Mouse (Mus musculus) bone marrow macrophage, adult 2 months (primary cell): Measurements from ENCODE around the gene Tnpo2. TPM values are rescaled to one million over a fixed set of nuclear protein-coding genes. Genes with fewer than 3 reads are reported as not detected.

ENCODE experiments used
- H3K27ac ChIP-seq: 2 replicates; pipeline ENCODE4 v1.5.1; 2012; ENCODE audit warnings: low read depth, low read length; ENCODE audit not compliant: insufficient read depth
- H3K4me1 ChIP-seq: 2 replicates; pipeline ENCODE4 v1.6.1; 2012; ENCODE audit warnings: low read length; ENCODE audit not compliant: control insufficient read depth, insufficient read depth
- H3K4me3 ChIP-seq: 2 replicates; pipeline ENCODE4 v1.5.1; 2012; ENCODE audit warnings: mild to moderate bottlenecking, low read length, moderate library complexity; ENCODE audit not compliant: insufficient read depth
- CTCF ChIP-seq: IDR thresholded peaks from 2 replicates; pipeline ENCODE4 v1.5.1; 2012; ENCODE audit warnings: low read depth, mild to moderate bottlenecking, low read length, moderate library complexity
- POLR2A ChIP-seq: IDR thresholded peaks from 2 replicates; pipeline ENCODE4 v1.6.1; 2012; ENCODE audit warnings: mild to moderate bottlenecking, low read depth, low read length, borderline replicate concordance
- polyA plus RNA-seq: library from polyadenylated mRNA; stranded (reverse); fragments of >200 nt; gene quantifications from 2 replicates; pipeline ENCODE4 v1.2.4, GENCODE M21; 2012; ENCODE audit not compliant: missing spikeins, insufficient read depth, insufficient read length

Tnpo2 gene
- polyA plus RNA-seq, 1 experiment = 44.4 TPM

- peaks cover 12% of the 10 kb centered on the region for H3K4me1 ChIP-seq
- H3K4me3 ChIP-seq = peak overlapping the region; percentile 90
- TF ChIP-seq CTCF (no peak), POLR2A (no peak)
- peak overlapping the region; percentile 89 for H3K27ac ChIP-seq
Measured at GRCm38 (mm10) chr8:85071041-85071440, 34.3 kb downstream of the Tnpo2 start.

- H3K4me3 ChIP-seq = peak within 1 kb of the TSS; percentile 90
- TF ChIP-seq POLR2A (no peak), CTCF (no peak)
- peak within 1 kb of the TSS; percentile 89 for H3K27ac ChIP-seq
- H3K4me1 ChIP-seq = peaks cover 12% of the 10 kb centered on the region
Measured at GRCm38 (mm10) chr8:85071514-85072281, 35.0 kb downstream of the Tnpo2 start, which contains the start of gene Dhps. Gene Dhps (plus strand): TSS chr8:85071757.

GRCm38 (mm10) chr8:85072364-85072929, 35.7 kb downstream of the Tnpo2 start:
- TF ChIP-seq CTCF (no peak), POLR2A (no peak; the same call in 1 of the 2 replicates)
- Histone ChIP-seq H3K27ac (peak overlapping the region; percentile 35), H3K4me1 (peaks cover 12% of the 10 kb centered on the region), H3K4me3 (peak overlapping the region; percentile 90)

GRCm38 (mm10) chr8:85073041-85073612, 36.4 kb downstream of the Tnpo2 start:
- Histone ChIP-seq H3K27ac (no peak overlapping the region), H3K4me3 (no peak overlapping the region), H3K4me1 (peaks cover 12% of the 10 kb centered on the region)
- no peak for TF ChIP-seq POLR2A

GRCm38 (mm10) chr8:85074167-85074566, 37.5 kb downstream of the Tnpo2 start:
- TF ChIP-seq POLR2A (no peak), CTCF (no peak)
- H3K4me1 ChIP-seq = peaks cover 14% of the 10 kb centered on the region
- no peak overlapping the region for H3K27ac ChIP-seq
- H3K4me3 ChIP-seq = no peak overlapping the region

- TF ChIP-seq CTCF (no peak), POLR2A (no peak)
- Histone ChIP-seq H3K27ac (no peak overlapping the region), H3K4me3 (no peak overlapping the region), H3K4me1 (peaks cover 14% of the 10 kb centered on the region)
Measured at GRCm38 (mm10) chr8:85074617-85075016, 37.9 kb downstream of the Tnpo2 start.

GRCm38 (mm10) chr8:85076001-85076400, 39.3 kb downstream of the Tnpo2 start:
- peaks cover 8% of the 10 kb centered on the region for H3K4me1 ChIP-seq
- H3K27ac ChIP-seq = no peak overlapping the region
- no peak overlapping the region for H3K4me3 ChIP-seq
- TF ChIP-seq POLR2A = no peak
- no peak for TF ChIP-seq CTCF

GRCm38 (mm10) chr8:85076993-85077392, 40.3 kb downstream of the Tnpo2 start:
- H3K4me1 ChIP-seq = peaks cover 11% of the 10 kb centered on the region

GRCm38 (mm10) chr8:85080214-85080531, 43.5 kb downstream of the Tnpo2 start:
- TF ChIP-seq CTCF = no peak
- Histone ChIP-seq H3K4me3 (peak overlapping the region; percentile 86), H3K27ac (peak overlapping the region; percentile 82), H3K4me1 (peaks cover 15% of the 10 kb centered on the region)

More at GRCm38 (mm10) chr8:85076993-85077392, 40.3 kb downstream of the Tnpo2 start:
- peak overlapping the region; percentile 6; the same call in 1 of the 2 replicates for H3K27ac ChIP-seq
- peak; percentile 84 for TF ChIP-seq CTCF
- no peak for TF ChIP-seq POLR2A
- no peak overlapping the region for H3K4me3 ChIP-seq
